Mouse (Mus musculus) forelimb bud, embryonic 11.5 days (tissue): ENCODE results near the gene Ssr4.
"Not testable (repeated sequence)": the region's sequence is repeated elsewhere in the genome, so short reads cannot be mapped to it uniquely, and the experiment has no call there.

Experiments
- DNase-seq: peaks from one replicate; pipeline ENCODE4 v3.0.0-alpha.2; 2012; ENCODE audit warnings: low read depth, low spot score

The Ssr4 gene

GRCm38 (mm10) chrX:73786364-73787224, at the start of gene Ssr4, which contains the start of gene Idh3g:
Gene Ssr4 (plus strand): TSS chrX:73787028.
Gene Idh3g (minus strand): TSS chrX:73786897.
- peak; percentile 96 for DNase-seq

GRCm38 (mm10) chrX:73738155-73738554, 48.7 kb upstream of the Ssr4 start:
- no peak for DNase-seq

DNA sequence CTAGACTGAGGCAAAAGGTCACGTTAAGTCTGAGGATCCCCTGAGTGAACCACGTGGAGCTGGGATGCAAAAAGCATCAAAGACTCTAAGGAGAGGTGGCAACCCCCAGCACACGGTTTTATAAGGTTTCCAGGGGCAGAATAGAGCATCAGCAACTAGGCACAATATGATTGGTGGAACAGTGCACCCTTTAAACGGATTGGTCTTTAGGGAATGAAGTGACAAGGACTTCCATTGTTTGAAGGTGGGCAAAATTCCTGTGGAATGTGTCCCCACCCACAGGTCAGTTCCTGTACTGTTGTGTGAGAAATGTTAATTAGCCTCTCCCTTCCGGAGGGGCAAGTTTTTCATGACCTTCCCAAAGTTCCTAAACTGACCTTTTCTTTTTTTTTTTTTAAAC, 47.7 kb upstream of the Ssr4 start:
- DNase-seq: no peak

GRCm38 (mm10) chrX:73739841-73740240, 47.0 kb upstream of the Ssr4 start:
- DNase-seq: not testable (repeated sequence)

DNA sequence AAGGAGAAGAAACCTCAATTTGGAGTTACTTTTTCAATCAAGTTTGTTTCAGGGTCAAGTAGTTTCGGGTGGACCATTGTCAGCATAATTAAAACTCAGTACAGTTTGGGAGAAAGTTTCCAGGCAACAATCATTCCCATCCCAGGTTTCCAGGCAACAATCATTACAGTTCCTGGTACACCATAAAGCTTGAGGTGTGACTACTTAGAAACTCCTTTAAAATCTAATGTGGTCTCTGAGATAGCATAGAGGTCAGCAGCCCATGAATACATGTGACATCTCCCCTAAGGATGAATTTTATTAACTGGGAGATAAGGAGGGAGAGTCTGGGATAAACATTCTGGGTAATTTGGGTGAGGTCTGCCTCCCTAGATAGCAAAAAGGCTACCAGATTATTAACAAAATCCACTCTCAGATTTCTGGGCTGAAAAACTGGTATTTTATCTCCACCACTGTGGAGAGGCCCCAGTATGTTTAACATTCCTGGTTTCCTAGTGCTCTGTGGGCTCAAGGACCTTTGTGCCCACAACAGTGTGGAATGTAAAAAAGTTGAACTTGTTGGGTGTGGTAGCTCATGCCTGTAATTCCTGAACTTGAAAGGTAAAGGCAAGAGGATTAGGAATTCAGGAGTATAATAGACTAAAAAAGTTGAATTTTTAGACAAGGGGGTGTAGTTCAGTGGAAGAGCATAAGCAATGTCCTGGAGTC, 41.9 kb upstream of the Ssr4 start:
- no peak for DNase-seq

DNA sequence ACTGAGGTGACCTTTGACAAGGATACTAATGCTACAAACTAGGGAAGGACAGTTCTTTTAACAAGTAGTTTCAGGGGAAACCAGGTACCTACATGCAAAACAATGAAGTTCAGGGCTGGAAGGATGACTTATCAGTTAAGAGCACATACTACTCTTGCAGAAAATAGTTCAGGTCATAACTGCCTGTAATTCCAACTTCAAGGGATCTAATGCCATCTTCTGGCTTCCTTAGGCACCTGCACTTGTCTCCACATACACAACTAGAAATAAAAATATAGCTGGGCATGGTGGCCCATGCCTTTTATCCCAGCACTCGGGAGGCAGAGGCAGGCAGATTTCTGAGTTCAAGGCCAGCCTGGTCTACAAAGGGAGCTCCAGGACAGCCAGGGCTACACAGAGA, 37.9 kb upstream of the Ssr4 start:
- DNase-seq: no peak

DNA sequence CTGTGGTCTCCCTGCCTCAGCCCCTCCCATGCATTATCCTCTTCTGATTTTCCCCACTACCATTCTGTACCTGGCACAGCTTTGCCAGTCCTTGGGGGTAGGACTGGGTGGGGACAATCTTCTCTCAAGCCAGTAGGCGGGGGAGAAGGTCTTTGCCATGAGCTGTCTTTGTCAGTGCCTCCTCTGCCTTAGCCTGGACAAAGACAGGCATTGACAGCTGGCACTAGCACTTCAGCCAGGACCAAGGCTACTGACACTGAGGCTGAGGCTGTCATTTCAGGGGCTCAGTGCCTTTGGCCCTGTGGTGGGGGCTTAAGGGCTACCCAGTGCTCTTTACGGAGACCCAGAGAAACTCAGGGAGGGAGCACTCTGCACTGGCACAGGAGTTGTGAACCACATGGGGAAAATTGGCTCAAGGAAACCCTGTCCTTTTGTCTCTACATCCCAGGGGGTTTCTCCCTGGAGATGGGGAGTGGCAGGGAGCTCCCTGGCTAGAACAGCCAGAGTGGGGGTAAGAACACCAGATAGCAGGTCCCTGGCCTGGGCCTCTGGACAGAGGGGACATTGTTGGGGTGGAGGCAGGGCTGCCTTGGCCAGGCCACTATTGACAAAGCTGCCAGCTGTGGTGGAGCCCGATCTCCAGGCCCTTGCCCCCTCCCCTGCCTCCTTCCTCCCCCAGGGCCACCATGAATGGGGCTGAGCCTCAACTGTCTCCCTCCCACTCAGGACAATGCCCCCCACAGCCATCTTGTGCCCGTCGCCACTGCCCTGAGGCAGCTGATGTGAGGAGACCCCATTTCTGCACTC, 30.3 kb upstream of the Ssr4 start, which contains the start of gene Plxnb3:
Gene Plxnb3, plus strand, starts transcription at position 757 of the 807 bp plus-strand sequence.
- no peak for DNase-seq

DNA sequence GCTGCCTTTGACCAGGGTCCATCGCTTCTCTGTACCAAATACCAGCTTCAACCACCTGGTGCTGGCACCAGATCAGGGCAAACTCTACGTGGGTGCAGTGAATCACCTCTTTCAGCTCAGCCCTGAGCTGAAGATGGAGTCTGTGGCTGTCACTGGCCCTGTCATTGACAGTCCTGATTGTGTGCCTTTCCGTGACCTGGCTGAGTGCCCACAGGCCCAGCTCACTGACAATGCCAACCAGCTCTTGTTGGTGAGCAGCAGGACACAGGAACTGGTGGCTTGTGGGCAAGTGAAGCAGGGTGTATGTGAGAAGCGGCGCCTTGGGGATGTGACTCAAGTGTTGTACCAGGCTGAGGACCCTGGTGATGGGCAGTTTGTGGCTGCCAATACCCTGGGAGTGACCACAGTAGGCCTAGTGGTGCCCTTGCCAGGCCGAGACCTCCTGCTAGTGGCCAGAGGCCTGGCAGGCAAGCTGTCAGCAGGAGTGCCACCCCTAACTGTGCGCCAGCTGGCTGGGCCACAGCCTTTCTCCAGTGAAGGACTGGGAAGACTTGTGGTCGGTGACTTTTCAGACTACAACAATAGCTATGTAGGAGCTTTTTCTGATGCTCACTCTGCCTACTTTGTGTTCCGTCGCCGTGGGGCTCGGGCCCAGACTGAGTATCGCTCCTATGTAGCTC, 28.1 kb upstream of the Ssr4 start:
- no peak for DNase-seq

- DNase-seq: no peak
These were observed 21.5 kb upstream of the Ssr4 start for GRCm38 (mm10) chrX:73765311-73765710.

- no peak for DNase-seq
These were observed 19.6 kb upstream of the Ssr4 start for GRCm38 (mm10) chrX:73767267-73767666.

GRCm38 (mm10) chrX:73774168-73774760, 12.6 kb upstream of the Ssr4 start, which contains the start of gene Srpk3:
Gene Srpk3 (plus strand): TSS chrX:73774405.
- no peak for DNase-seq

DNA sequence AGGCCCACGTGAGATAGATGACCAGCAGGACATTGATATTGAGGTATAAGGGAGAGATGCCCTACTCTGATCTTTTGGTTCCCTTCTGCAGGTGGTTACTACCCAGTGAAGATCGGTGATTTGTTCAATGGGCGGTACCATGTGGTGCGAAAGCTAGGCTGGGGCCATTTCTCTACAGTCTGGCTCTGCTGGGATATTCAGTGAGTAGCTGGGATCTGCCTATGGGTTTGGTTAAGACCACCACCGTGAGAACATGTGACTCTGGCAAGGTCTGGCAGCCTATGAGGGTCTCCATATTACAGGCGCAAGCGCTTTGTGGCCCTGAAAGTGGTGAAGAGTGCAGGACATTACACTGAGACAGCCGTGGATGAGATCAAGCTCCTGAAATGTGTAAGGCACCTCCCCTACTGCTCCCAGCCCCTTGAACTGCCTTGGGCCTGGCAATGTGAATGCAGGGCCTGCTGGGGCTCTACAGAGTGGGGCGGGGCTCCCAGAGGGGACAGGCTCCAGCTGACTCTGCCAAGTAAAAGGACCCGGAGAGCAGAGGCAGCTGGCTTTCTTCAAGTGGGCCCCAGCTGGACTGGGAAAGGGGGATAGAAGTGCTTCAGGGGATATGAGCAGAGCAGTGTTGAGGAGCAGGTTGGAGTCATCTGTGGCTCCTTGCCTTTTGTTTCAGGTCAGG, 11.9 kb upstream of the Ssr4 start:
- DNase-seq: no peak

GRCm38 (mm10) chrX:73782227-73782626, 4.6 kb upstream of the Ssr4 start:
- DNase-seq: no peak

- no peak for DNase-seq
These were observed 1.2 kb upstream of the Ssr4 start for GRCm38 (mm10) chrX:73785666-73786065.

DNA sequence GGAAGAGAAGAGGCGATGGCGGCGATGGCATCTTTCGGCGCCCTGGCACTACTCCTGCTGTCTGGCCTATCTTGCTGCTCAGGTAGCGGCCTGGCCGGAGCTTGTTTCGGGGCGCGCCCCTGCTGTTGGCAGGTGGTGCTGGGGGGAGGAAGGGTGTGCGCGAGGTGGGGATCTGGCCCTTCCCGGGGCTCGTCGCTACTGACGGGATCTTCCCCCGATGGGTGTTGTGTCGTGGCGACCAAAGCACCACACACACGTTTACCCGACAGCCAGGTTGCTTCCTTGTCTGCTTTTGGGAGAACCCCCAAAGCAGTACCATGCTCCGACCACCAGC, 364 bp downstream of the Ssr4 start:
- DNase-seq: no peak

GRCm38 (mm10) chrX:73788501-73788900, 1.7 kb downstream of the Ssr4 start:
- DNase-seq: no peak

DNA sequence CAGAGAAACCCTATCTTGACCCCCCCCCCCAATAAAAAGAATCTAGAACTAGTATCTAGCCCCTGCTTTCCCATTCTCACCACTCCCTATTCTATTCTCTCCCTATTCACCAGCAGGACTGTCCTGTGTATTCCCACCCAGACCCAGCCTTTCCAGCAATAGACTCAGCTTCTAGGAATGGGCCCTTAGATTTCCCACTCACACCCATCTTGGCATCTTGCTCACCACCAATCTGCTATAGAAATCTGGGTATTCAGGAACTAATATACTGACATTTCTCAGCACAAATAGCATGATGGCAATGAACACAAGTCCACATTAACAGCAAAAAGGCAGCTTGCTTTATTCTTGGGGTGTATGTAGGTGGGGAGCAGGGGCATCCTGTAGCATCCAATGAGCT, 6.2 kb downstream of the Ssr4 start:
- DNase-seq: no peak

DNA sequence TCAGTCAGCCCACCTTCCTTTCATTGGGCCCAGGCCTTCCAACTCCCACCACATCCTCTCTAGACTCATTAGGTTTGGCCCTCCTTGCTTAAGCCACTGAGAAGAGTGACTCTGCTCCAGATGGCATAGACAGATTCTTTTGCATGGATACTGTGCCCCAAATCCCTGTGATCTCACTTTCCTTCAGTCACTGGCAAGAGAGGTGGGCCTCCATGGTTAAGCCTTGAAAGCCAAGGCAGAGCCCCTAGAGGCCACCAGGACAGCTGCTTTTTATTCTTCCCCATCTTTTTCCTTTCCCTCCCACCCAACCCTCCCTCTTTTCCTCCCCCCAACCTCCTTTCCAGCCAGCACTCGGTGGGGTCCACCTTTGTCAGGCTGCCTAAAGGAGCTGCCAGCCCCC, 6.7 kb downstream of the Ssr4 start:
- no peak for DNase-seq

GRCm38 (mm10) chrX:73797511-73797910, 10.7 kb downstream of the Ssr4 start:
- no peak for DNase-seq

DNA sequence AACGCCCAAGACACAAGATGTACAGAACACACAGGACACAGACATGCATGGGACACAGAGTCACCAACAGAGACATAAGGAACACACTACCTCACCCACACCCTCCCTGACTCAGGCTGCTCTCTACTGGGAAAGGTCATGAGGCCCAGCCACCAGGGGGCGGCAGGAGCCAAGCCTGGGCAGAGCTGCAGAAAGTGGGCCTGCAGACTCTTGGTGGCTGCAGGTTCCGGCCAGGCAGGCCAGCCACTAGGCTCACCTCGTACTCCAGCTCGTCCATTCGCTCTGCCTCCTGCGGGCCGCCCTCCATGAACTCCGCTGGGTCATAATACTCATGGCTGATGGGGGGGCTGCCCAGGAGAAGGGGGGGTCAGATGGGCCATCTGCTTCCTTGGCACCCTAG, 11.7 kb downstream of the Ssr4 start:
- DNase-seq: peak; percentile 50
